Mouse (Mus musculus) lung, postnatal 0 days (tissue): ENCODE measurements around the gene Macf1.

ENCODE experiments used
- CTCF ChIP-seq: IDR thresholded peaks from 2 replicates; pipeline ENCODE4 v1.5.1; 2016; ENCODE audit warnings: antibody characterized with exemption, mild to moderate bottlenecking
- EP300 ChIP-seq: IDR thresholded peaks from 2 replicates; pipeline ENCODE4 v1.6.1; 2016; ENCODE audit warnings: antibody characterized with exemption, mild to moderate bottlenecking, control low read depth

DNA sequence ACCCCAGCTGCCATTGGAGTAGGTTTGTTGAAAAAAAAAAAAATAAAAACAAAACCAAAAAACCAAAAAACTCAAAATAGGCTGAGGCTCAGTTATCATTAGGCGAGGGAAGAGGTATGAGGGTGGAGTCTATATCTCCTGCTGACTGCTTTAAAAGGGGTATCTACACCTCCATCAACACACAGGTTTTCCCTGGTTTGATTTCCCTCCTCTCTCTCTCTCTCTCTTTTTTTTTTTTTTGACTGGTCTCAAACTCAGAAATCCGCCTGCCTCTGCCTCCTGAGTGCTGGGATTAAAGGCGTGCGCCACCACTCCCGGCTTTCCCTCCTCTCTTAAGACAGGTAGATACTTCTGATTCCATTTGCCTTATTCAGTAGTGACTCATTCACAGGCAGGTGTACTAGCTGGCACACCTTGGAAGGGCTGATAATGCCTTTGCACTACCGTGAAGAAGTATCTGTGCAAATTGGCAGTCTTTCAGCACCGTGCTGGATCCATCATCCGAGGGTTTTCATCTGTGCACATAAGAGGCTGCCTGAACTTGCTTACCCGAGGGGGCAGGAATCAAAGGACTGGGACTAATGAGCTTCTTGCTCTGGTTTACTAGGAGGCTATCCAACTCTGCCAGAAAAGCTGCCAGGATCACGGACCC is 257.6 kb downstream of the Macf1 start:
- TF ChIP-seq EP300: no peak
- TF ChIP-seq CTCF: no peak
